Mouse (Mus musculus) B cell, adult 62 days (primary cell): ENCODE results near the gene Taar4. TPM values are rescaled to one million over a fixed set of nuclear protein-coding genes. Genes with fewer than 3 reads are reported as not detected.

ENCODE experiments used
- total RNA-seq: library from RNA; stranded (reverse); gene quantifications from 4 replicates; pipeline ENCODE4 v1.2.4, GENCODE M21; 2023

Gene Taar4
- total RNA-seq: not detected in 4 replicates

DNA sequence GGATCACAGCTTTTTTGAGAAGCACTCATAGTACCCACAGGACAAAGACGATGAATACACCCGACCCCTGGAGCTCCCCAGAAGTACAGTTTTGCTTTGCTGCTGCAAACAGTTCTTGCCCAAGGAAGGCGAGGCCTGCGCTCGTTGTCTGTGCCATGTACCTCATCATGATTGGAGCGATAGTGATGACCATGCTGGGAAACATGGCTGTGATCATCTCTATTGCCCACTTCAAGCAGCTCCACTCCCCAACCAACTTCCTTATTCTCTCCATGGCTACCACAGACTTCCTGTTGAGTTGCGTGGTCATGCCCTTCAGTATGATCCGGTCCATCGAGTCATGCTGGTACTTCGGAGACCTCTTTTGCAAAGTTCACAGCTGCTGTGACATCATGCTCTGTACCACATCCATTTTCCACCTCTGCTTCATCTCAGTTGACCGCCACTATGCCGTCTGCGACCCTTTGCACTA is at the start of gene Taar4:
Gene Taar4, plus strand, starts transcription at position 51 of the 472 bp plus-strand sequence.

DNA sequence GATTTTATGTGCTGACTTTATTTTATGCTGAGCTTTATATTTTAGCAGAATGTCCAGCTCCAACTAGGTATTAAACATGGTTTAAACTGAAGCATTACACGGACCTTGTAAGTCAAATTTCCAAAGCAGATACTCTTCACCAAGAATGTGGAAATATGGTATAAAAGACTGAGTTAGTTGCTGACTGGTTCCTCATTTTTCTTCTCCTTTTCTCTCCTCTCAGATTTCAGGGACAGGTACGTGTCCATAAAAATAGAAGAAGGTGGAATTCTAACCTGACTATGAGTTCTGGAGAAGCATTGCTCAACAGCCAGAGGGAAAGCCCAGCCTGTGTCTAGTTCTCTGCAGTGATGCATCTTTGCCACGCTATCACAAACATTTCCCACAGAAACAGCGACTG is 40.2 kb upstream of the Taar4 start, which contains the start of gene Taar1:
Gene Taar1, plus strand, starts transcription at position 301 of the 400 bp plus-strand sequence.

GRCm38 (mm10) chr10:23938312-23938711 is 22.0 kb upstream of the Taar4 start, which contains the start of gene Taar2:
TSS of gene Taar2 (plus strand) at chr10:23938572.

DNA sequence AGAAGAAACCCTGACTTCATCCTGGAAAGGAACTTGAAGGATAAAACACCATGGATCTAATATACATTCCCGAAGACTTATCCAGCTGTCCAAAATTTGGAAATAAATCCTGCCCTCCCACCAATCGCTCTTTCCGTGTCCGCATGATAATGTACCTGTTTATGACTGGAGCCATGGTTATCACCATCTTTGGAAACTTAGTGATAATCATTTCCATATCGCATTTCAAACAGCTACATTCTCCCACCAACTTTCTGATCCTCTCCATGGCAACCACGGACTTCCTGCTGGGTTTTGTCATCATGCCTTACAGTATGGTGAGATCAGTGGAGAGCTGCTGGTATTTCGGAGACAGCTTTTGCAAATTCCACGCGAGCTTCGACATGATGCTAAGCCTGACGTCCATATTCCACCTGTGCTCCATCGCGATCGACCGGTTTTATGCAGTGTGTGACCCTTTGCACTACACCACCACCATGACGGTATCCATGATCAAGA is 10.7 kb upstream of the Taar4 start, which contains the start of gene Taar3:
Gene Taar3, plus strand, starts transcription at position 51 of the 498 bp plus-strand sequence.

GRCm38 (mm10) chr10:23970656-23971165 is 10.4 kb downstream of the Taar4 start, which contains the start of gene Taar5:
TSS of gene Taar5 (plus strand) at chr10:23970706.

DNA sequence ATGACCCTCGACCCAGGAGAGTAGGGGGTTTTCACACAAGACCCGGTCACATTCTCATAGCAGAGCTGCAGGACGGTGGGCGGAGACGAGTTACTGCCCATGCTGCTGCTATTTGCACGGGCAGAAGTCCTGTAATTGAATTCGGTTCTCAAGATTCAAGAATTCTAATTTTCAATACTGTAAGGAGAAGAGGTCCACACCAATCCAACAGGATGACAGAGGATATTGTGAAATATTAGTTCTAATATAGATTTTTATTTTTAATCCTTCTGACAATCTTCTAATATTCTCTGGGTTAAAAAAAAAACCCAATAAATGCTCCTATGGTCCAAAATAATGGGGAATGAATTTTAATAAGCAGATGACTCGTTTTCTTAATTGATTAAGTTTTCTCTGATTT is 25.3 kb downstream of the Taar4 start, which contains the start of gene Taar6:
Gene Taar6, minus strand, starts transcription at position 101 of the 400 bp plus-strand sequence.

GRCm38 (mm10) chr10:23993381-23993780 is 33.1 kb downstream of the Taar4 start, which contains the start of gene Taar7a:
TSS of gene Taar7a (minus strand) at chr10:23993481.

DNA sequence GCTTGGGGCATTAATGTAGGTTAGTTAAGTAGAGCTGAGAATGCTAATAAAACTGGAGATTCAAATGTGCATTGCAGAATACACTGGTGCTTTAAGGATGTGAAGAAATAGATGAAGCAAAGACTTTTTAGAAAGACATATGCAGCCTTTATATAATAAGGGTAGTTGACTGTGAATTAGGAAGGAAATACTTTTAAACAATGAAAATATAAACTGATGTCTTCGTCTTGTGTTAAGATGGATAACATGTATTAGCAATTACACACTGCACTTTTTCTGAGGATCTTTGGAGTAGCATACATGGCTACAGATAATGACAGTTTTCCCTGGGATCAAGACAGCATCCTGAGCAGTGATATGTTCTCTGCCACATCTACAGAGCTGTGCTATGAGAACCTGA is 39.3 kb downstream of the Taar4 start, which contains the start of gene Taar7b:
Gene Taar7b, plus strand, starts transcription at position 301 of the 400 bp plus-strand sequence.

Other genes starting within 250 kb of the Taar4 start
- gene Rps12, start 173.2 kb upstream of the Taar4 start, total RNA-seq: 723 to 1,085 TPM (median 929 TPM) in 4 replicates
- not detected in 4 replicates for gene Slc18b1, start 163.5 kb upstream of the Taar4 start, total RNA-seq
- gene Vnn3, start 109.0 kb upstream of the Taar4 start, total RNA-seq: not detected in 4 replicates
- 0.38 TPM in 1 of 4 replicates, not detected in the others for gene Vnn1, start 65.8 kb upstream of the Taar4 start, total RNA-seq
- gene Taar1, start 40.1 kb upstream of the Taar4 start, total RNA-seq: not detected in 4 replicates
- gene Taar2, start 21.9 kb upstream of the Taar4 start, total RNA-seq: not detected in 4 replicates
- gene Taar3, start 10.9 kb upstream of the Taar4 start, total RNA-seq: not detected in 4 replicates
- gene Taar5, start 10.2 kb downstream of the Taar4 start, total RNA-seq: not detected in 4 replicates
- not detected in 4 replicates for gene Taar6, start 25.2 kb downstream of the Taar4 start, total RNA-seq
- not detected in 4 replicates for gene Taar7a, start 33.0 kb downstream of the Taar4 start, total RNA-seq
- not detected in 4 replicates for gene Taar7b, start 39.4 kb downstream of the Taar4 start, total RNA-seq
- not detected in 4 replicates for gene Taar7d, start 66.7 kb downstream of the Taar4 start, total RNA-seq
- gene Taar7e, start 77.1 kb downstream of the Taar4 start, total RNA-seq: not detected in 4 replicates
- gene Taar7f, start 89.0 kb downstream of the Taar4 start, total RNA-seq: not detected in 4 replicates
- gene Taar8a, start 116.0 kb downstream of the Taar4 start, total RNA-seq: not detected in 4 replicates
- gene Taar8b, start 131.8 kb downstream of the Taar4 start, total RNA-seq: not detected in 4 replicates
- gene Taar8c, start 141.4 kb downstream of the Taar4 start, total RNA-seq: not detected in 4 replicates
- not detected in 4 replicates for gene Taar9, start 149.0 kb downstream of the Taar4 start, total RNA-seq
- gene Stx7, start 188.8 kb downstream of the Taar4 start, total RNA-seq: 97.1 to 129 TPM (median 102 TPM) in 4 replicates